ENCODE assay signal across 8 mouse cellular contexts in genomic region chr8:3392771-3393710, GRCm38 (mm10). TPM values are rescaled to one million over a fixed set of nuclear protein-coding genes. Genes with fewer than 3 reads are reported as not detected.
DNase-seq lines count a peak whose midpoint lies in the region; ATAC-seq and TF ChIP-seq lines count a peak whose summit lies in the region.

Gene Arhgef18 (plus strand): TSS chr8:3393006.

- WGBS in forebrain, embryonic 13.5 days, result under 1% methylated on average over 48 of the region's 48 CpGs
- 3% methylated on average over 48 of the region's 48 CpGs for WGBS in heart, embryonic 16.5 days
- 1% methylated on average over 48 of the region's 48 CpGs for WGBS in liver, embryonic 11.5 days

- peak within 1 kb of the TSS; percentile 85 for H3K9ac ChIP-seq in ES-Bruce4 (ENCODE audit: low read depth, poor library complexity, severe bottlenecking)
- peak within 1 kb of the TSS; percentile 82 for H3K9ac ChIP-seq in forebrain, embryonic 13.5 days
- H3K9ac ChIP-seq in heart, embryonic 16.5 days (ENCODE audit: low read length), result peak within 1 kb of the TSS; percentile 79
- peak within 1 kb of the TSS; percentile 54 for H3K9ac ChIP-seq in liver, embryonic 11.5 days (ENCODE audit: low read depth, low read length)

- peak within 1 kb of the TSS; percentile 80 for H3K4me3 ChIP-seq in ES-Bruce4 (ENCODE audit: low read depth, low read length)
- H3K4me3 ChIP-seq in forebrain, embryonic 13.5 days, result peak within 1 kb of the TSS; percentile 74
- H3K4me3 ChIP-seq in heart, embryonic 16.5 days (ENCODE audit: low read length), result peak within 1 kb of the TSS; percentile 64
- H3K4me3 ChIP-seq in liver, embryonic 11.5 days (ENCODE audit: low read depth, low read length), result peak within 1 kb of the TSS; percentile 62
- peak within 1 kb of the TSS; percentile 90 for H3K4me3 ChIP-seq in myocyte

- ATAC-seq in forebrain, embryonic 13.5 days, result peak; percentile 99
- peak; percentile 99 for ATAC-seq in heart, embryonic 16.5 days (replicated peaks; ENCODE audit: extremely low read depth, insufficient read depth, low FRiP score)
- peak; percentile 99 for ATAC-seq in liver, embryonic 11.5 days (replicated peaks; ENCODE audit: low FRiP score)

- peaks cover 48% of the 10 kb centered on the region for H3K79me2 ChIP-seq in myocyte (ENCODE audit: control insufficient read depth, insufficient read depth)

- peak within 1 kb of the TSS; percentile 53 for H3ac ChIP-seq in myocyte (ENCODE audit: control insufficient read depth, insufficient read length)

- H3K9me3 ChIP-seq in ES-Bruce4 (replicated peaks; ENCODE audit: control insufficient read depth, insufficient read depth, low read length, poor library complexity, severe bottlenecking), result no peaks in the 10 kb centered on the region
- no peaks in the 10 kb centered on the region for H3K9me3 ChIP-seq in forebrain, embryonic 13.5 days (replicated peaks)
- no peaks in the 10 kb centered on the region for H3K9me3 ChIP-seq in heart, embryonic 16.5 days (replicated peaks; ENCODE audit: control insufficient read depth, low read length)
- no peaks in the 10 kb centered on the region for H3K9me3 ChIP-seq in liver, embryonic 11.5 days (ENCODE audit: control insufficient read depth, low read length)

- no peak for TF ChIP-seq CTCF in ES-Bruce4 (IDR thresholded peaks at IDR 0.05; ENCODE audit: low read depth, low read length)

- H3K27ac ChIP-seq in ES-Bruce4 (ENCODE audit: insufficient read depth, low read length), result peak within 1 kb of the TSS; percentile 85
- H3K27ac ChIP-seq in forebrain, embryonic 13.5 days, result no peak within 1 kb of the TSS
- H3K27ac ChIP-seq in heart, embryonic 16.5 days (ENCODE audit: low read length), result peak within 1 kb of the TSS; percentile 41
- H3K27ac ChIP-seq in liver, embryonic 11.5 days (ENCODE audit: low read depth, low read length), result peak within 1 kb of the TSS; percentile 65; the same call in 1 of the 2 replicates

- no peaks in the 10 kb centered on the region for H3K27me3 ChIP-seq in ES-Bruce4 (ENCODE audit: control insufficient read depth, insufficient read depth, low read length, poor library complexity, severe bottlenecking)
- no peaks in the 10 kb centered on the region for H3K27me3 ChIP-seq in forebrain, embryonic 13.5 days
- H3K27me3 ChIP-seq in heart, embryonic 16.5 days (ENCODE audit: control insufficient read depth, insufficient read depth, low read length), result no peaks in the 10 kb centered on the region
- H3K27me3 ChIP-seq in liver, embryonic 11.5 days (replicated peaks; ENCODE audit: control insufficient read depth, insufficient read depth, low read length), result no peaks in the 10 kb centered on the region
- H3K27me3 ChIP-seq in myocyte (ENCODE audit: control insufficient read depth, insufficient read depth, insufficient read length), result no peaks in the 10 kb centered on the region

- DNase-seq in cerebellum, adult 11 months, result peak; percentile 77
- DNase-seq in kidney, postnatal 14 days, result peak; percentile 94
- peak; percentile 83 for DNase-seq in liver, embryonic 11.5 days (ENCODE audit: low spot score)
- DNase-seq in spleen, postnatal 4 days (ENCODE audit: low spot score in 2 of 2), result peak; percentile 83 to 88

- TF ChIP-seq EP300 in ES-Bruce4 (IDR thresholded peaks at IDR 0.05; ENCODE audit: insufficient read depth, low read depth, low read length), result no peak

- TF ChIP-seq POLR2A in ES-Bruce4 (IDR thresholded peaks at IDR 0.05; ENCODE audit: insufficient read depth, low read length) (peak; percentile 71), myocyte (IDR thresholded peaks at IDR 0.05; ENCODE audit: insufficient read length, low read depth) (peak; percentile 86)

- peak within 1 kb of the TSS; percentile 86 for H3K4me2 ChIP-seq in forebrain, embryonic 13.5 days
- H3K4me2 ChIP-seq in heart, embryonic 16.5 days (ENCODE audit: low read depth, low read length), result peak within 1 kb of the TSS; percentile 71
- H3K4me2 ChIP-seq in liver, embryonic 11.5 days, result peak within 1 kb of the TSS; percentile 76
- peak within 1 kb of the TSS; percentile 92 for H3K4me2 ChIP-seq in myocyte (ENCODE audit: low read depth)

- peaks cover 12% of the 10 kb centered on the region for H3K4me1 ChIP-seq in ES-Bruce4 (ENCODE audit: control insufficient read depth, insufficient read depth, low read length)
- H3K4me1 ChIP-seq in forebrain, embryonic 13.5 days, result peaks cover 28% of the 10 kb centered on the region
- peaks cover 22% of the 10 kb centered on the region for H3K4me1 ChIP-seq in heart, embryonic 16.5 days (ENCODE audit: control insufficient read depth, insufficient read depth, low read length)
- H3K4me1 ChIP-seq in liver, embryonic 11.5 days (replicated peaks; ENCODE audit: control insufficient read depth, insufficient read depth, low read length), result peaks cover 21% of the 10 kb centered on the region

- peaks cover 15% of the 10 kb centered on the region for H3K36me3 ChIP-seq in ES-Bruce4 (ENCODE audit: control insufficient read depth, insufficient read depth, low read length, poor library complexity, severe bottlenecking)
- peaks cover 10% of the 10 kb centered on the region; the same call in 1 of the 2 replicates for H3K36me3 ChIP-seq in forebrain, embryonic 13.5 days (ENCODE audit: poor library complexity, severe bottlenecking)
- no peaks in the 10 kb centered on the region; the same call in 1 of the 2 replicates for H3K36me3 ChIP-seq in heart, embryonic 16.5 days (ENCODE audit: control insufficient read depth, insufficient read depth)
- H3K36me3 ChIP-seq in liver, embryonic 11.5 days (ENCODE audit: control insufficient read depth, insufficient read depth, low read length), result no peaks in the 10 kb centered on the region
- H3K36me3 ChIP-seq in myocyte (ENCODE audit: control insufficient read depth, insufficient read depth), result no peaks in the 10 kb centered on the region

TF ChIP-seq in myocyte, 11 proteins besides CTCF, POLR2A, EP300 and RAD21:
- no peak for TF ChIP-seq TCF12 (IDR thresholded peaks at IDR 0.05; ENCODE audit: insufficient read depth, poor library complexity, severe bottlenecking)
- TF ChIP-seq POLR2AphosphoS2 (IDR thresholded peaks at IDR 0.05; ENCODE audit: insufficient read length, low read depth), result peak; percentile 88

RNA-seq across cellular contexts. Expression of gene Arhgef18, which starts in this region (rescaled TPM):
- polyA plus RNA-seq in ES-Bruce4 (2011; ENCODE audit: insufficient read depth, insufficient read length, low read depth, missing spikeins) (64.8 and 67.7 TPM in 2 replicates), myocyte (2012; fragmentation: generic; extraction: Trizol) (10.7 TPM)
- 11.1 and 11.7 TPM in 2 replicates for polyA plus RNA-seq in forebrain, embryonic 13.5 days (2015; fragmentation: Nextera tagmentation; extraction: Ambion mirVana)
- polyA plus RNA-seq in heart, embryonic 16.5 days (2015; fragmentation: Nextera tagmentation; extraction: Ambion mirVana), result 6.5 and 6.8 TPM in 2 replicates
- polyA plus RNA-seq in liver, embryonic 11.5 days (2014; fragmentation: Nextera tagmentation; extraction: Ambion mirVana), result 5.2 and 6.4 TPM in 2 replicates
